Mouse (Mus musculus): ENCODE data around the gene Gfod1. TPM values are rescaled to one million over a fixed set of nuclear protein-coding genes. Genes with fewer than 3 reads are reported as not detected.

The Gfod1 gene
- total RNA-seq, 2 experiments from 2014 or later = 10.1 to 11.7 TPM

DNA sequence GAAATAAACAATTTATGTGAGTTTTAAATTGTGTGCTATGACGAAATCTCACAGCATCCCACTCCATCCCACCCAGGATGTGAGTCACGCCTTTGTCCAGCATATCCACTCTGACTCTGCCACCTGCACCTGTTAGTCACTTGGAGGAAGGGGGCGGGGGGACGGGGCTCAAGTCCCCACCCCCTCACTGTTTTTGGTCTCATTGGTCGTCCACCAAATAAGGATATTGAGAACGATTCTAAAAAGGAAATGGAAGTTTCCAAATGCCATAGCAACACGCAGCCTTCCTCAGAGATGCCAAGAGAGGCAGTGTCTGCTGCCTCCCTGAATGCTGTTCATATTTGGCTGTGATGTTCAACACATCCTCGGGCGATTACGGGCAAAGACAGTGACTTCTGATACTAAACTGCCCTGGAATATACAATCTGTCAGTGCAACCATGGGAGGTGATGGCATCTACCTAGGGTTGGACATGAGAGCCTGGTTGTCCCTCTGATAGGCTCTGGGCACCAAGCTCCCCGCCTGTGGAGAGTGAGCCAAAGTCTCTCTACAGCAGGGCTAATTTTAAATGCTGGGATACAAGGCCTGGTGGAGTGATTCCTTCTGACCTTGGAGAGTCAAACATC lies 41.7 kb downstream of the Gfod1 start:
- DNase-seq = no peak

DNA sequence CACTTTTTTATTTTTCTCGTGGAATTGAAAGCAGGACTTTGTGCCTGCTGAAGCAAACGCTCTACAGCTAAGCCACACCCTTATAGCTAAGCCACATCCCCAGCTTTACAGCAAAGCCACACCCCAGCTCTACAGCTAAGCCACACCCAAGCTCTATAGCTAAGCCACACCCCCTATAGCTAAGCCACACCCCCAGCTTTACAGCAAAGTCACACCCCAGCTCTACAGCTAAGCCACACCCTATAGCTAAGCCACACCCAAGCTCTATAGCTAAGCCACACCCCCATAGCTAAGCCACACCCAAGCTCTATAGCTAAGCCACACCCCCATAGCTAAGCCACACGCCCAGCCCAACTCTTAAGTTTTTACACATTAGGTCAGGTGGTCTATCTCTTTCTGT lies 42.7 kb downstream of the Gfod1 start:
- no peak for DNase-seq

DNA sequence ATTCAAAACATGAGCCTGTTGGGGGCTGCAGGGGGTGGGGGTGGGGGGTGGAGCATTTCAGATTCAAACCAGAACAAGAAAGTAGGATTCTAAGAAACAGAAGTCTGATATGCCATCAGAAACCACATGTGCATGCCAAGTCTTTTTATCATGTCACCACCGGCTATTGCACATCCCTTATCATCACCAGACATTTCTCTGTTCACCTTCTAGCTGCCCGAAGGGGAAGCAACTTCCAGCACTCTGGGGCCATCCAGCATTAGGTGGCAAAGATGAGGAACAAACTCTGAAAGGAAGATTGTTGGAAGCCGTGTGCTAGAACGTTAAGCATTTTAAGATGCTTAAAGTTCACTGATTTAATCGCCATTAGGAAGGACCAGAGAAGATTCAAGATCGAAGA lies 43.2 kb downstream of the Gfod1 start:
- no peak for DNase-seq

DNA sequence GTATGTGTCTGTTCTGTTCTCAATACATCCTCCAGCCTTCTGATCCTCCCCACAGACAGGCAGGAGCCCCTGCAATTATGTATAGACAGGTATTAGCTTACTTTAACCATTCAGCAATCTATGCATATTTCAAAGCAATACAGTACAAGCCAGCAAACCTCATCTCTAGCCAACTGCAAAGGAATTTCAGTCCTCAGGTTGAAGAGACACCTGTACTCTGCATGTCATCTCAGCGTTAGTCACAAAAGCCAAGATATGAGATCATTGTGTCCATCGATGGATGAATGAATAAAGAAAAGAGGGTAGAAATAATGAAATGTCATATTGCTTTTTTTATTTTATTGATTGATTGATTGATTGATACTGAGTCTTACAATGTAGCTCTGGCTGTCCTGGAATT lies 47.5 kb downstream of the Gfod1 start:
- DNase-seq = no peak

DNA sequence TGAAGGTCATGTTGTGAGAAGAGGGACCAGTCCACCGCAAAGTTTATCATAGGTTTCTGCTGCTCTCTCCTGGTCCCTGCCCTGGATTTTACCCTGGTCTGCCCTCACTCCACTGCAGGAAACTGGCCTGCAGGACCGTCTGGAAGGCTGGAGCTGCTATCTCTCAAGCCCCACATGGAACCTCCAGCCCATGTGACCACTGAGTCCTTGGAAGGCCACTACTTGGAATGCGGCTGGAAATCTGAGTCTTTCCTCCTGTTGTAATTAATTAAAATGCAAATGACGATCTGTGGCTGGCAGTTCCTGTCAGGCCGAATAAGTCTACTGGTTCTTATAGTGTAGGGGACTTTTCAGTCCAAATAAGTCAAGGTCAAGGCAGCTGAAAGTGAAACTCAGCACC lies 50.4 kb downstream of the Gfod1 start:
- peak; percentile 35 for DNase-seq

DNA sequence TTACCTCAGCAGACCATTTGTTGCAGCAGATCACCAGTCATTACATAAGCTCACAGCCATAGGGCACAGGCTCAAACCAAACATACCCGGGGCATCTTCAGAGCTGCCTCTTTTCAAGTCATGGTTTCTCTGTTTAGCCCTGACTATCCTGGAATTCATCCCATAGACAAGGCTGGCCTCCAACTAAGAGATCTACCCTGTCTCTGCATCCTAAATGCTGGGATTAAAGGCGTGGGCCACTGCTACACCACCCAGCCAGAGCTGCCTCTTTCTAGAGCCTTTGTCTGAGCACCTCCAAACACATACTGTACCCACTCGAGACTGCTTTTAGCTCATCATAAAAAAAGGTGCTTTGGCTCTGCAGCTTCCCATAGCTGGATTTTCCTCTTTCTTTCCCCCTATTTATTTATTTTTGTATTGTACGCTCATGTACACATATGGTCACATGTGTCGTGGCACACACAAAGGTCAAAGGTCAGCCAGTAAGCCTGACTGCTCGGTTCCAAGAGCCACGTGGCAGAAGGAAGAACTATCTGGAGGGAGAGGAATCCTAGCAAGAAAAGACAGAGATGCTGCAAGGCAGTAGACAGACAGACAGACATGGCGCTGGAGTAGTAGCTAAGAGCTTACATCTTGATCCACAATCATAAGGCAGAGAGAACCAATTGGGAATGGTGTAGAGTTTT lies 51.7 kb downstream of the Gfod1 start:
- no peak for DNase-seq

DNA sequence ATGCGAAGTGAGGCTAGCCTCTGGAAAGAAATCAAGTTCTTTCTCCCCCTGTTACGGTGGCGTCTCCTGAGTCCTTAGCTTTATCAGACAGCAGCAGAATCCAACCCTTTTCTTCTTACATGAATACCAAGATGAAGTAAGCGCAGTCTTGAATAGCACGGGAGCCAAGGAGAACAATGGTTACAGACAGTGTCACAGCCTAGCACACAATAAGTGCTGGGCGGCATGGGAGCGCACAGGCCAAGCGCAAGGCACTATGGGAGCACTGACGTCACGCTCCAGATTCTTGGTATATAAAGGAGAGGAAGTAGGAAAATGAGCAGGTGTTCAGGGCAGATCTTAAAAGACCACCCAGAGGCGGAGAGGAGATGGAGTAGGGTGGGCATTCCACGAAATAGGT lies 52.6 kb downstream of the Gfod1 start:
- DNase-seq = no peak

DNA sequence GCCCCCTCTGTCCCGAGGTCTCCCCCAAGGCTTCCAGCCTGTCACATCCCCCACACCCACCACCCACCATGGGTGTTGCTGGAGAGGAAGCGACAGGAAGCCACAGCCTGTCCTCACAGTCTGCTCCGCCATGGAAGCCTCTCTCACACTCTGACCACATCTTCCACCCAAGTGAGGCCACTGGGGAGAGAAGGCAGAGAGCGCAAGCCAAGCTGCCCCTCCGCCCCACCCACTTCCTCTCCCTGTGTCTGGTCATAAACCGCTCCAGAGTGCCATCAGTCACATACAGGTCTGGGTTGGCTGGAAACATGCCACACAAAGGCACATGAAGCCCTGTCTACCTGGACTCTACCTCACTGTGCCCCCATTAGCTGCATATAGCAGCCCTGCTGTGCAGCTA lies 53.3 kb downstream of the Gfod1 start:
- no peak for DNase-seq

DNA sequence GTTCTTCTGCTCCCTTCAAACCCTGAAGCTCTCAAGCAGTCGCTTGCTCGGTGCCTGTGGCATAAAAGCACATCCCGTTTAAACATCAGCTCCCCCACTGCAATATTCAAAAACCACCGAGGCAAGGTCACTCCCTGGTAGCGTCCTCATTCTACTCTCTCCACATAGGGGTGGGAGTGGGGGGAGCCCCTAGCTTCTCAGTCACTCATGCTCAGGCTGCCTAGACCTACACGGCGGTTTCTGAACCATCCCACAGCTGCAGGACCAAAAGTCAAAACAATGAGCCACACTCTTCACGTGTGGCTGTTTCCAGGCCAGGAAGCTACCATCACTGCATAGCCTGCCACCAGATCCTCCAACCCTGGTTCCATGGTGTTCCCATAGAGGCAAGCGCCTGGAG lies 53.9 kb downstream of the Gfod1 start:
- no peak for DNase-seq

DNA sequence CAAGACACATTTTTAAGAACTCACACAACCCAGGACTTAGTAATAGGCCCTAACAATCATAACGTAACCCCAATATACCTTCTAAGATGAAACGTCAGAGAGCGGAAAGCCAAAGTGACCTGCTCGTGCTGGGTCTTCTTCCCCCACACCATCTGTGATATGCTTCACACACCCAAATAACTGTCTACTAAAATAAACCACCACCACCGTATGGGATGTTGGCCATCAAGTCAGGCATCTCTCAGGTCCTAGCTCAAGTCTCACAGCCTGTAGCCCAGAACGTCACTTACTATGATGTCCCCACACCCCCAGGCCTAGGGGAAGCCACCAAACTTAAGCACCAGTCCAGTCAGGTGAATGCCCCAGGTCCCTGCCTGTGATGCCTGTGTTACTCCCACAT lies 55.6 kb downstream of the Gfod1 start:
- DNase-seq = no peak

DNA sequence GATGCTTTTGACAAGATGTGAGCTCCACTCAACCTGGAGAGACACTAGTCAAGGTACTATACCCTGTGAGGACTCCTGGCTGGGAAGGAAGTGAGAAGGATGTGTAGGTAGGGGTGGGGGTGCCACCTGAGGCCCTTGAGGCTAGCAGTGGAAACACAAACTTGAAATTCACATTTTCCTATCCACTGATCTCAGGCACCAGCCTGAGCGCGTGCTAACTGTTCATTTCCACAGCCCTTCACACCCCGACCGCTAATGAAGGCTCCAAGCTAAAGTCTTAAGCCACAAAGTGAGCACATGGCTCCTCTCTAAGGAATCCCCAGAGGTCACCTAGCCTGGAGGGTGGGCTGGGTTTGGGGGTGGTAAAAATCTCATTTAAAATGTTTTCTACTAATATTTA lies 57.1 kb downstream of the Gfod1 start:
- DNase-seq = no peak

DNA sequence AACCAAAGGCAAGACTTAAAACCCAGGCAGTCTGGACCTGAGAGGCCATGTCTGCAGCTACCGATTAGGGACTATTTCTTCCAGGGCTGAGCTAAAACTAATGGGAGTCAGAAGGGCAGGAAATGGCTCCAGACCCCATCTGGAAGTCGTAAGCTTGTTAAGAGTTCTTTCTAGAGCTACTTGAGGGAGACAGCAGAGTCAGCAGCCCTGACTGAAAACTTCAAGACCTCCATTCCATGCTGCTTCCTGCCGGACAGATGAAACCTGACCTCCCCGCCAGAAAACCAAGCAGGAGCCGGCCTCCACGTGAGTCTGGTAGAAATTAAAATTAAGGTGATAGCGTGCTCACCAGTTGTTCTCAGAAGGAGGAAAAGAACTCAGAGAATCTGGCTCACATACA lies 60.2 kb downstream of the Gfod1 start:
- DNase-seq = no peak

DNA sequence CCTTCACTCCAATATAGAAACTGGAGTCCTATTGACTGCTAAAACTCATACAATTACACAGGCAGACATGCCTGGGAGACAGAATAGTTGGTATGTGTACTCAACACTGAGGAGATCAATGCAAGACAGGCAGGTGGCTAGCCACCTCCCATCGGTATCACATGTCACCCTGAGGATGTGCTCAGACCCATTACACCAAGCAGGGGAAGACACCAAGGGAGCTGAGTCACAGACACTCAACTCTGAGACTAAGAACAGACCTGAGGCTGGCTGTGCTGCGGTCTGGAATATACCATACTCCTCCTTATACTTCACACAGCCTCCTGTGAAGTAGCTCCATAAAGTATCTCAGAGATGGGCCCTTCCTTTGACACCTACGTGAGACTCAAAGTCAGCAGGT lies 60.7 kb downstream of the Gfod1 start:
- no peak for DNase-seq

DNA sequence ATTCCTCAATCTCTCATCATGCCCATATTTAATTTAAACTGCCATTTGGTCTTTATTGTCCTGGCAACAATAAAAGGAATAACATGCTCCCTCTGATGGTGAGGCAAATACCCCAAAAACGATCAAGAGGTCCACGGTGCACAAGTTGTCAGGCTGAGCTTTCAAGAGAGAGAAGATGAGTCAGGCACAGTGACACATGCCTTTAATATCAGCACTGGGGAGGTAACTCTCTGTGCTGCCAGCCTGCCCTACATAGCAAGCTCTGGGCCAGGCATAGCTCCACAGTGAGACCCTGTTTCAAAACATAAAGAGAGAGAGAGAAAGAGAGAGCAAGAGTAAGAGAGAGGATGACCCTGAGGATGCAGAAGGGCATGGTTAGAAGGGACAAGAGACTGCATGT lies 62.2 kb downstream of the Gfod1 start:
- DNase-seq = no peak

DNA sequence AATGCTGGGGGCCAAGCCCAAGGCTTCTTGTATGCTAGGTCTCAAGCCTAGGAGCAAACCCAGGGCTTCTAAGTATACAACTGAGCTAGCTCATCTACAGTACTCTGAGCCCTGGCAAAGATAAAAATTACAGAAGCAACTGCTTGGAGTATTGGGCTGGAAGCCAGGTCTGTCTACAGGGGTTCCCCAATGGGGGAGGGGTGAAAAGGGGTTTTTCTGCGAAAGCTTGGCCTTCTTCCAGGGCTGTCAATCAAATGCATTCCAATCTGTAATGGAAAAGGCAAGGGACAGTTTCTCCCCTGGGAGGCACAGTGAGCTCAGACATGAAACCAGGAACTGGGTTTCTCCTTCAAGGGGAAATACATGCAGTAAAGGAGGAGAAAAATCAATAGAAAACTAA lies 62.9 kb downstream of the Gfod1 start:
- peak; percentile 30 for DNase-seq

DNA sequence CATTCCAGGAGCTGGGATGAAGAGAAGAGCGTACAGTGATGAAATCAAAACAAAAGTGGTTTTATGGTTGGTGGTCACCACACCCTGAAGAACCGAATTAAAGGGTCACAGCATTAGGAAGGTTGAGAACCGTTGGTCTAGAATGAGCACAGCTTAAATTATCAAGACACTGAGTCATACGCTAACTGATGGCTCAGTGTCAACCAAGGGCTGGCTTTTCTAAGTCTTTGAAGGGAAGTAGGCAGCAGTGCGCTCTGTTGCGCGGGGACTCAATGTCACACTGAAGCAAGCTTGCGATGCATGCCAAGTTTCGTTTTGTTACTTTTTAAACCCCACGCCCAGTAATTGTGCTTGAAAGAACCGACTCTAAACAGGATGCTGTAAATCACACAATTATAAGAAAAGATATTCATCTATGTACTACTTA lies 64.2 kb downstream of the Gfod1 start:
- DNase-seq = peak; percentile 66

DNA sequence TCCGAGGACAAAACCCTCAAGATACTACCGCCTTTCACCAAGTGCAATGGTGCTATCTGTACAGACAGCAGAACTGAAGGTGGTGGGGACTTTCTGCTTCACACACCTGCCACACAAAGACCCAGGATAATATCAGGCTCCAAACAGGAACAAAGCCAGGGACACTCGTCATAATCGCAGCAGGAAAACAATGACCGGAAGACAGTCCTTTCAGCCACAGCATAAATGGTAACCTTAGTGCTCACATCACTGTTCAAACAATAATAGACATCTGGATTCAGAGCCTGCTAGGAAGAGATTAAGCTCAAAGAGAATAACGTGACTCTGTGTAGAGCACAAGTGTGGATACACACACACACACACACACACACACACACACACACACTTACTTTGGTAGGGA lies 67.3 kb downstream of the Gfod1 start:
- DNase-seq = peak; percentile 31

DNA sequence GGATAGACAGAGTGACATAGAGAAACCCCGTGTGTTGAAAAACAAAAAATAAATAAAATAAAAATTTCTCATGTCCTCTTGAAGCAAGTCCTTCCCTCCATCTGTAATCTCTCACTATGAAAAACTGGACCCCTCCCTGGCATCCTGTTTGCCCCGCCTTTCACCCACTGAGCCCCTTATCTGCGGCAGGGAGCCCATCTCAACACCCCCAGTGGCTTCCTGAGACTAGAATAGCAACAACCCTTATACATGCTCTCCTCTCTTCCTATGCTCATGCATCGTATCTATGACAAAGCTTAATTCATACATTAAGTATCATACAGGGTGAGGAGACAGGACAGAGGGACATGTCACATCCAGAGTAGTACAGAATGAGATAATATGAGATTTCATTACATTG lies 68.0 kb downstream of the Gfod1 start:
- no peak for DNase-seq

DNA sequence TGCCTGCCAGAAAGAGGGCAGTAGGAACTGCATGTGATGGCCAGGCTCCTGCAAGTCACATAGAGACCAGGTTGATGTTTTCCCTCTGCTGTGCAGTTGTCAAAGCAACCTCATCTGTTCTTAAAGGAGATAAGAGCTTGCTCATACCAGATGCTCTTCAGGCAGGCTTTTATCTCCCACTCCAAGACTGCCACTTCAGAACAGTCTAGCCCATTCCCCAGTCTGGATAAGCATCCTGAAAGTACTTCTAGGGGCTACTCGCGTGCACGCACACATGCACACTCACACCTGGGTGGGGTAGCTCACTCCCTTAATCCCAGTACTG lies 68.4 kb downstream of the Gfod1 start:
- no peak for DNase-seq

DNA sequence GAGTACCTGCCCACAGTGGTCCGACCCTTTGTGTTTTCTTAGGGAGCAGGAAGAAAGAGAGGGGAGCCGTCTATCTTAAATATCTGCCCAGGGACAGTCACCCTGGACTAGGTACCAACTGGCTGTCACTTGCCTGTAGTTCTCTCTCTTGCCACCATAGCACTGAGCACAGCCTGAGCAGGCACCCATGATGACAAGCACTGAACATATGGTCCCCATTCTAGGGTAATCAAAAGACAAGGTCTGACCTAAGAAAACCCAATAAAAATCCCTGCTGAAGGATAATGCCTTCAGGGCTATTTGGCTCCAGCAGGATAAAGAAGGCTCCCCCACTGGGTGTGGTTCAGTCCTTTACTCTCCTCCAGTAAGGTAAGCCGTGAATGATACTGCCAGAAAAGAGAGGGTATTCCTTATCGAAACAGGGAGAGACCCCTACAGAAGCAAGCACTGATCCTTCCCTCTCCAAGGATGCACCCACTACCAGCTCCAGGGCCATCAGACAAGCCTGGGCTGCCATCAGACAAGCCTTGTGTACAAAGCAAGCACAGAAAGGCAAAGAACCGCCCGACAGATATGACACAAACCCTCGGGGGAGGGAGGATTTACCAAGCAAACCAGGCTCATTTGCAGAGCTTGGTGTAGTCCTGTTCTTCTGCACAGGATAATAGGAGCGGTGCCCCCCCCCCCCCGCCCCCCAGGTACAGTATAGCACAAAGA lies 68.9 kb downstream of the Gfod1 start:
- no peak for DNase-seq

DNA sequence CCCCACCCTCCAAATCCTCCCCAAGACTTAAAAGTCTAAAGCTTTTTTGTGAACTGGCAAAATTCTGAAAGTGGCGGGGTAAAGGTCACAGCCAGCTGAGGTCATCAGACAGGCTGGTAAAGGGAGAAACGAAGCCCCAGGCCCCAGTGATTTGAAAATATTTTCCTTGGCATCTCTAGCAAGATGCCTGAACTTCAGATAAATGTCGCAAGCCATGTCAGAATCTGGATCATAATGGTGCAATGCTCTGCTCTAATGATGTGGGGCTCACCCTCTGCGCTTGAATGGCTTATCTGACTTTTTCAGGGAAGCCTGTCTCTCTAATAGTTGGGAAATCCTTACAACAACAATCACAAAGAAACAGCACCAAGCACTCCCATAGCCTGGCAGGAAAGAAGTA lies 70.6 kb downstream of the Gfod1 start:
- DNase-seq = no peak

DNA sequence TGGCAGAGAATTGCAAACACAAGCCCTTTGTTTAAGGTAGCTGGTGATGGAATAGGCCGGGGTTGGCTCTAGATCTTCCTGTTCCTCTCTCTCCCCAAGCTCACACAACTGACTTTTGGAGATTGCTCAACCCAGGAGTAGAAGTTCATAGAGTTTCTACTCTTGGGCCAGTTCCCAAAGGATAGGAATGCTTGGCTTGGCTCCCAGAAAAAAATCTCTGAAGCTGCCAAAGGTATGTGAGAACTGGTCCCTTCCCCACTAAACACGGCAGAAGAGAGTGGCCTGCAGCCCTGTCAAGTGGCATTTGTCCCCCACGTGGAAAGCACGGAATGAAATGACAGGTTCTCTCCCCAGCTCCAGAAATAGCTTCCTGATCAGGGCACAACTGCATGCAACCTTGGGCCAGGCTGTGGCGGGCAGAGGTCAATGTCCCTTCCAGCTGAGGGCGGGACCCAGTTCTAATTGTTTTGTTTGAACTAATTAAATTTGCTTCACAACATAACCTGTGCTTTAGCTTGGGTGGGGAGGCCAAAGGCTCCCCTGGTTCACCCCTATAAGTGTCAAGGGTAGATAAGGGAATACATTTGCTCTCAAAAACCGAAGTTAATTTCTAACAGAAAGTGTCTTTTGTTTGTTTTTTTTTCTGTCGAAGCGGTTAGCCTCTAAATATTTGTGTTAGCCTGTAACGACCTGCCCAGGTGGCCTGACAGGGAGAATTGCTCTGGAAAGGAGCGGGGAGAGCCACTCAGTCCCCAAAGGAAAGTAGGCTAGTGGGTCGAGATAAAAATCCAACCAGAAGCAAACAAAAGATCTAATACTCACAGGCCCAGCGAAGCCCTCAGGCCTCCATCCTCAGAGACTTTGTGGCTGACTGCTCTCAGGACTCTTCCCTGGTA lies 71.8 kb downstream of the Gfod1 start:
- peak; percentile 79 for DNase-seq

DNA sequence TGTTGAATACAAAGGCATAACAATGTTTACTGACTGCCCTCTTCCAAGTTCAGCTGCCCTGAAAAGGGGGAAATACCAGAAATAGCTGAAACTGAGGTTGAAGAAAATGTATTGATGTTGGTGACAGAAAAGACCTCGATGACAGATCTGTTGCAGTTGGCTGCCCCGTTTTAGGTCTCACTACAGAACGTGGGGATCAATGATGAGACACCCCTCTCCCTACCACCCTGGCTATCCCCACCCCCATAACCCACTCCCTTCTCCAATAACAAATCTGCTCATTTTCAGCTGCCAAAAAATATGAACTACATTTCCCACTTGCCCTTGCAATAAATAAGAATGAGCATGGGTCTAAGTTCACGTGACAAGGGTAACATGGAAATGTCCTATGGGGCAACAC lies 73.1 kb downstream of the Gfod1 start:
- no peak for DNase-seq

All from adrenal gland, postnatal 10 days (tissue).